Mouse (Mus musculus): ENCODE results near the gene Pik3c2b.

DNA sequence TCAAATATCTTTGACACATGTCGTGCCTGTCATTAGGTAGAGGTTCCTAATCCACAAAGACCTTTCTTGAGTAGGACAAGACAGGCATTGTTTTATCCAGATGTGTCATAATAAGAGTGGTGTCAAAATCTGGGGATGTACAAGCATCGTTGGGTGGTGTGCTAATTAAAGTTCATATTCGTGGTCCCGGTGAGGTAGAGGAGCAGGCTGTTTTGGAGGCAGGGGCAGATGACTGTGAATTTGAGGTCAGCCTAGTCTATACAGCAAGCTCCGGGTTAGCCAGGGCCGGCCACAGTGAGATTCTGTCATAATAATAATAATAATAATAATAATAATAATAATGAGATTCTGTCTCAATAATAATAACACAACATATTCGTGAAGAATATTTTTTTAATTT lies 21.0 kb upstream of the Pik3c2b start:
- TF ChIP-seq CTCF (IDR thresholded peaks at IDR 0.05; ENCODE audit: control insufficient read depth, insufficient read depth, insufficient read length) (no peak), CEBPB (IDR thresholded peaks at IDR 0.05; ENCODE audit: low read depth) (no peak), USF1 (IDR thresholded peaks at IDR 0.05; ENCODE audit: low read depth) (no peak), MAX (IDR thresholded peaks at IDR 0.05) (no peak), MYOD1 (IDR thresholded peaks at IDR 0.05; ENCODE audit: control insufficient read depth, insufficient read length, low read depth) (no peak)

Data from C2C12 (cell line).